Mouse (Mus musculus): Measurements from ENCODE around the gene Olfm4. TPM values are rescaled to one million over a fixed set of nuclear protein-coding genes. Genes with fewer than 3 reads are reported as not detected.

Gene Olfm4
- total RNA-seq, 1 experiment from 2014 or later: 0.33 TPM

GRCm38 (mm10) chr14:80029297-80030001, 45.6 kb downstream of the Olfm4 start:
- DNase-seq: no peak

DNA sequence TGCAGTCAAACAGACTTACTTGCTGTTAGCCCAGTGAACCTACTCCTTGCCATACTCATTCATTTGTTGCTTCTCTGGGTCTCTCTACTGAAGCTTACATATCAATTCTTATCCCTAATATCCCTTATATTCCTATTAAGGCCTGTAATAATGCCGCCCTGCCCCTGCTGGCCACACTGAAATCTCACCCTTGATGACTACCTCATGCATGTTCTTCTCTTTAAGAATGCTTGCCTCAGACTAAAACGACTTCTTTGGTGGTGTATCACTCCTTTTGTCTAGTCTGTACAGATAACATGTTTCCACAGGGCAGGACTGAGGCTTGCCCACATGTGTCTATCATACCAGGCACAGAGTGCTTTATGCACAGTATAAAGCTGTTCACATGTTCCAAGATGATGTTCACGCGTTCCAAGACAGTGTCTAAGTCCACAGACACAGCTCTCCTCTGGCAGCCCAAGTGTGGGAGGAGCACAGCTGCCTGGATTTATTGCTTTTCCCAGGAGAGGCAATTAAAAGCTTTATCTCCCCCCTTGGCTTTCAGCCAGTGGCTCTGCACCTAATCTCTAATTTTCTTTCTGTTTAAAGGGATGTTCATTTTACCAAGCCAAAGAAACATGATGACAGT, 55.9 kb downstream of the Olfm4 start:
- no peak for DNase-seq

- DNase-seq: no peak
These were observed 62.3 kb downstream of the Olfm4 start for GRCm38 (mm10) chr14:80046104-80046734.

DNA sequence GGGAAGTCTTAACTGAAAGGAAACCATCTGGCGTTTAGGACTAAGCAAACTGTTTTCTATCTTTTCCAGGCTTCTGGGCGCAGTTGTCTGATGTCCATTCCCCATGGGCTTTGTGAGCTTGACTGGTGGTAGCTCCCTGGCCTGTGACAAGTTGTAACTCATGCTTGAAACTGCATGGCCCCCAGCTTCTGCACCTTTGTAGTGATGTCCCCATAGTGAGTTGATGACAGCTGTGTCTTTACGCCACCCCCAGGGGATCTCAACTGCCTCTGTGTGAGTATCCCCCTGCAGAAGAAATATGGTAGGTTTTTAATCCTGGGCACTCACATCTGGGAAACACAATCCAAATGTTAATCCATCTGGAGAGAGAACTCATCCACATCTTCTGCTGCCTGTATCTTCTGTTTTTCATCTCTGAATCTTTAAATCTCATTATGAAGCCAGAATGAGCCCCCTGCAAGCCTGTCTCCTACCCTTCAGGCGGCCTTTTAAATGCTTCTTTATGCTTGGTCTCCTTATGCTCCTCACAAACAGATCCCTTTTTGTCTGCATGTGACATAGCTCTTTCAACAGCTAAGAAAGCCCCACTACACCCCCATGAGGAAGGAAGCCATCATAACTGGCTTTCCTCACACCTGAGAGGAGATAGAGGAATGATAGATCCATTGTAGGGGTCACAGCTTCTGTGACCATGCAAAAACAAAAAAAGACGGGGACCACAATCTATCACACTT, 63.7 kb downstream of the Olfm4 start:
- DNase-seq: no peak

- DNase-seq: no peak
These were observed 71.8 kb downstream of the Olfm4 start for GRCm38 (mm10) chr14:80055725-80056124.

DNA sequence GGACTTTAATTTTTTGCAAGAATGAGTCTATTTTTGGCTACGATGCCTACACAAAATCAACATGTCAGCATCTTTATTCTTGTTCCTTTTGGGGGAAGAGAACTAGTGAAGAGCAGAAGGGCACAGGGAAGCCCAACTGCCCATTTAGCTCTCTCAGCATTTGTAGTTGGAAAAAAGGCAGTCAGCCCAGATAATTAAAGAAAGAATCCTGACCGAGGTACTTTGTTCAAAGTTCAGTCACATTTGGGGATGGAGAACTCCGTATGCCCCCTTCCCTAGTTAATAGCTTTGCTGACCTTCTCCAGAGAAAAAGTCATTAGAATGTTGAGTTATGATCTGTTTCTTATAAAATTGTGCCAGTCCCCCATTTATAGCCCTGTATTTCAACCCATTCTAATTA, 77.8 kb downstream of the Olfm4 start:
- DNase-seq: no peak

DNA sequence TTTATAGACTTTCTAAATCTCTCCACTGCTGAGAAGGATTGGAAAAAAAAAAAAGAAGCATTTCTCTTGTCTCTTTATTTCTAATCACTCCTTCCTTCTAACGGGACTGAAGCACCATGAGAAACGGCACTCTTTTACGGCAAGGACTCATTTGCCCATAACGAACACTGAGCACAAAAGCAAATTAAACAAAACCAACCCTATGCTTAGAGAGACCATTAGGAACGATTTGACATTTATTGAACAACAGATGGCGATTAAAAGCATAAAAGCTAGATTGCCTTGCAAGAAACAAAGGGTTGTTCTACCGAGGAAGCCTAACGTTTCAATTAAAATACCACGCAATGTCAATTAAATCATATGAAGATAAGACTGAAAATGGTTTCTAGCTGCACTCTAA, 79.0 kb downstream of the Olfm4 start:
- DNase-seq: no peak

DNA sequence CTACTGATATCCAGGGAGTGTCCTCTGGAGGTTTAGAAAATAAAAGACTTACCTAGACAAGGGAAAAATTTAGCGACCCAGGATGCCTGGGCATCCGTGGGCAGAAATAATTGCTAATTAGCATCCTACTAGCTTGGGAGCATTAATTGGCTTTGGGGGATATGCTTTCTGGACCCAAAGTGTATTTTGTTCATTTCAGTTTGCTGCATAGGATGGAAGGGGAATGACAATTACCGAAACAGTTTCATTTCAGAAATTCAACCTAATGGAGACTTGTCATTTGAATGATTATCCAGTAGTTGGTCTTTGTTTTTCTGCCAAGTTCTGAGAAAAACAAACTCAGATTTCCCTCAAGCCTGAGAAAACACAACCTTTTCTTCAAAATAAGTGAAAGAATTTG, 86.7 kb downstream of the Olfm4 start:
- no peak for DNase-seq

Other genes starting within 250 kb of the Olfm4 start
- 0.11 and 0.45 TPM in 2 replicates for gene Pcdh8, start 212.8 kb upstream of the Olfm4 start, total RNA-seq (2021)